Mouse (Mus musculus) midbrain, embryonic 10.5 days (tissue): ENCODE results near the gene Lcorl. TPM values are rescaled to one million over a fixed set of nuclear protein-coding genes. Genes with fewer than 3 reads are reported as not detected.

Experiments used
- DNase-seq: peaks from one replicate; pipeline ENCODE4 v3.0.0-alpha.2; 2017; ENCODE audit warnings: low spot score
- H3K27ac ChIP-seq: fragments of 300-500 bp; sonication (generic); replicated peaks from 2 replicates; pipeline ENCODE4 v1.5.1; 2016; ENCODE audit warnings: mild to moderate bottlenecking
- H3K27me3 ChIP-seq: fragments of 300-500 bp; sonication (generic); 2 replicates; pipeline ENCODE4 v1.6.1; 2016; ENCODE audit warnings: low read depth, mild to moderate bottlenecking; ENCODE audit not compliant: poor library complexity, severe bottlenecking
- H3K36me3 ChIP-seq: fragments of 300-500 bp; sonication (generic); 2 replicates; pipeline ENCODE4 v1.6.1; 2016; ENCODE audit warnings: mild to moderate bottlenecking, moderate library complexity
- H3K4me1 ChIP-seq: fragments of 300-500 bp; sonication (generic); 2 replicates; pipeline ENCODE4 v1.6.1; 2016
- H3K4me3 ChIP-seq: fragments of 300-500 bp; sonication (generic); 2 replicates; pipeline ENCODE4 v1.5.1; 2016; ENCODE audit warnings: mild to moderate bottlenecking, moderate library complexity
- H3K9me3 ChIP-seq: fragments of 300-500 bp; sonication (generic); replicated peaks from 2 replicates; pipeline ENCODE4 v1.6.1; 2016; ENCODE audit warnings: mild to moderate bottlenecking
- WGBS: fragments of 180-500 bp; shearing (Covaris S2); methylation state at CpG from one replicate; pipeline ENCODE4 v1.1.7; 2016; 5-methylcytosine and 5-hydroxymethylcytosine counted together
- polyA plus RNA-seq: library from polyadenylated mRNA; unstranded; fragments of >200 nt; fragmentation: Nextera tagmentation; extraction: Ambion mirVana; gene quantifications from 2 replicates; pipeline ENCODE4 v1.2.1, GENCODE M21; 2016

Gene Lcorl
- polyA plus RNA-seq, 1 experiment from 2014 or later, result 30.4 TPM

GRCm38 (mm10) chr5:45689152-45689551, 168.3 kb downstream of the Lcorl start:
- Histone ChIP-seq H3K4me3 (no peak overlapping the region), H3K36me3 (peaks cover 70% of the 10 kb centered on the region), H3K9me3 (no peaks in the 10 kb centered on the region), H3K27ac (no peak overlapping the region), H3K27me3 (no peaks in the 10 kb centered on the region), H3K4me1 (no peaks in the 10 kb centered on the region)
- WGBS, result 93% methylated on average over 4 of the region's 4 CpGs
- no peak for DNase-seq

- Histone ChIP-seq H3K4me1 (no peaks in the 10 kb centered on the region), H3K27ac (no peak overlapping the region), H3K9me3 (no peaks in the 10 kb centered on the region), H3K4me3 (no peak overlapping the region), H3K27me3 (no peaks in the 10 kb centered on the region), H3K36me3 (peaks cover 82% of the 10 kb centered on the region)
- 96% methylated on average over 3 of the region's 3 CpGs for WGBS
- DNase-seq, result no peak
Observed at GRCm38 (mm10) chr5:45686223-45686622, 171.2 kb downstream of the Lcorl start.

GRCm38 (mm10) chr5:45685243-45685642, 172.2 kb downstream of the Lcorl start:
- 93% methylated on average over 2 of the region's 2 CpGs for WGBS

GRCm38 (mm10) chr5:45683388-45683787, 174.0 kb downstream of the Lcorl start:
- Histone ChIP-seq H3K36me3 (peaks cover 91% of the 10 kb centered on the region), H3K4me1 (no peaks in the 10 kb centered on the region), H3K27ac (no peak overlapping the region), H3K4me3 (no peak overlapping the region), H3K27me3 (no peaks in the 10 kb centered on the region), H3K9me3 (no peaks in the 10 kb centered on the region)
- 94% methylated on average over 1 of the region's 1 CpGs for WGBS
- no peak for DNase-seq

More at GRCm38 (mm10) chr5:45685243-45685642, 172.2 kb downstream of the Lcorl start:
- H3K4me3 ChIP-seq, result no peak overlapping the region
- H3K9me3 ChIP-seq, result no peaks in the 10 kb centered on the region
- H3K36me3 ChIP-seq, result peaks cover 87% of the 10 kb centered on the region
- no peaks in the 10 kb centered on the region for H3K27me3 ChIP-seq
- DNase-seq, result no peak
- H3K4me1 ChIP-seq, result no peaks in the 10 kb centered on the region
- no peak overlapping the region for H3K27ac ChIP-seq

GRCm38 (mm10) chr5:45679955-45680354, 177.5 kb downstream of the Lcorl start:
- H3K27ac ChIP-seq, result no peak overlapping the region
- no peaks in the 10 kb centered on the region for H3K27me3 ChIP-seq
- H3K36me3 ChIP-seq, result peaks cover 97% of the 10 kb centered on the region
- no peak for DNase-seq
- no peak overlapping the region for H3K4me3 ChIP-seq
- H3K4me1 ChIP-seq, result no peaks in the 10 kb centered on the region
- no peaks in the 10 kb centered on the region for H3K9me3 ChIP-seq

- 87% methylated on average over 4 of the region's 4 CpGs for WGBS
Observed at GRCm38 (mm10) chr5:45677639-45678038, 179.8 kb downstream of the Lcorl start.

GRCm38 (mm10) chr5:45675032-45675431, 182.4 kb downstream of the Lcorl start:
- H3K4me1 ChIP-seq, result peaks cover 9% of the 10 kb centered on the region
- 87% methylated on average over 1 of the region's 1 CpGs for WGBS
- no peaks in the 10 kb centered on the region for H3K27me3 ChIP-seq
- H3K9me3 ChIP-seq, result no peaks in the 10 kb centered on the region
- no peak overlapping the region for H3K27ac ChIP-seq
- peaks cover 77% of the 10 kb centered on the region for H3K36me3 ChIP-seq
- H3K4me3 ChIP-seq, result no peak overlapping the region
- no peak for DNase-seq

More at GRCm38 (mm10) chr5:45677639-45678038, 179.8 kb downstream of the Lcorl start:
- Histone ChIP-seq H3K4me3 (no peak overlapping the region), H3K36me3 (peaks cover 95% of the 10 kb centered on the region), H3K27me3 (no peaks in the 10 kb centered on the region), H3K9me3 (no peaks in the 10 kb centered on the region), H3K27ac (no peak overlapping the region), H3K4me1 (no peaks in the 10 kb centered on the region)
- DNase-seq, result no peak

GRCm38 (mm10) chr5:45670894-45671494, 186.4 kb downstream of the Lcorl start:
- H3K4me1 ChIP-seq, result peaks cover 14% of the 10 kb centered on the region
- peak overlapping the region; percentile 91 for H3K4me3 ChIP-seq
- H3K27ac ChIP-seq, result peak overlapping the region; percentile 95
- DNase-seq, result no peak
- H3K27me3 ChIP-seq, result no peaks in the 10 kb centered on the region
- H3K9me3 ChIP-seq, result no peaks in the 10 kb centered on the region
- H3K36me3 ChIP-seq, result peaks cover 40% of the 10 kb centered on the region
- WGBS, result 70% methylated on average over 5 of the region's 5 CpGs

GRCm38 (mm10) chr5:45670280-45670670, 187.1 kb downstream of the Lcorl start:
- WGBS, result under 1% methylated on average over 13 of the region's 13 CpGs
- Histone ChIP-seq H3K4me3 (peak overlapping the region; percentile 91), H3K4me1 (peaks cover 14% of the 10 kb centered on the region), H3K27ac (peak overlapping the region; percentile 95), H3K9me3 (no peaks in the 10 kb centered on the region), H3K36me3 (peaks cover 33% of the 10 kb centered on the region), H3K27me3 (no peaks in the 10 kb centered on the region)
- no peak for DNase-seq

- peak within 1 kb of the TSS; percentile 91 for H3K4me3 ChIP-seq
- H3K4me1 ChIP-seq, result peaks cover 14% of the 10 kb centered on the region
- no peaks in the 10 kb centered on the region for H3K9me3 ChIP-seq
- peak; percentile 100 for DNase-seq
- under 1% methylated on average over 66 of the region's 66 CpGs for WGBS
- H3K27ac ChIP-seq, result peak within 1 kb of the TSS; percentile 95
- peaks cover 28% of the 10 kb centered on the region for H3K36me3 ChIP-seq
- no peaks in the 10 kb centered on the region for H3K27me3 ChIP-seq
Observed at GRCm38 (mm10) chr5:45669598-45670279, 187.7 kb downstream of the Lcorl start, which contains the start of gene Ncapg. Ncapg (plus strand) TSS chr5:45669919.

- Histone ChIP-seq H3K27ac (peak overlapping the region; percentile 95), H3K27me3 (no peaks in the 10 kb centered on the region), H3K4me3 (peak overlapping the region; percentile 91), H3K36me3 (peaks cover 22% of the 10 kb centered on the region), H3K9me3 (no peaks in the 10 kb centered on the region), H3K4me1 (peaks cover 14% of the 10 kb centered on the region)
- no peak for DNase-seq
- WGBS, result under 1% methylated on average over 27 of the region's 27 CpGs
Observed at GRCm38 (mm10) chr5:45669234-45669597, 188.2 kb downstream of the Lcorl start.

GRCm38 (mm10) chr5:45668831-45669230, 188.6 kb downstream of the Lcorl start:
- peaks cover 21% of the 10 kb centered on the region for H3K36me3 ChIP-seq
- H3K27ac ChIP-seq, result peak overlapping the region; percentile 95
- no peaks in the 10 kb centered on the region for H3K27me3 ChIP-seq
- WGBS, result 3% methylated on average over 3 of the region's 3 CpGs
- no peak for DNase-seq
- peak overlapping the region; percentile 91 for H3K4me3 ChIP-seq
- H3K9me3 ChIP-seq, result no peaks in the 10 kb centered on the region
- H3K4me1 ChIP-seq, result peaks cover 14% of the 10 kb centered on the region

- no peak for DNase-seq
- peaks cover 14% of the 10 kb centered on the region for H3K4me1 ChIP-seq
- no peaks in the 10 kb centered on the region for H3K9me3 ChIP-seq
- peak overlapping the region; percentile 91 for H3K4me3 ChIP-seq
- H3K27me3 ChIP-seq, result no peaks in the 10 kb centered on the region
- no peak overlapping the region for H3K27ac ChIP-seq
- WGBS, result 54% methylated on average over 3 of the region's 3 CpGs
- peaks cover 16% of the 10 kb centered on the region for H3K36me3 ChIP-seq
Observed at GRCm38 (mm10) chr5:45668324-45668723, 189.1 kb downstream of the Lcorl start.
